Mouse (Mus musculus) gastrocnemius, adult 8-10 months (tissue): Measurements from ENCODE around the gene Abhd4. TPM values are rescaled to one million over a fixed set of nuclear protein-coding genes. Genes with fewer than 3 reads are reported as not detected.
"Not testable (repeated sequence)": the region's sequence is repeated elsewhere in the genome, so short reads cannot be mapped to it uniquely, and the experiment has no call there.

ENCODE experiments used
- DNase-seq, 2 experiments: peaks; one replicate each; pipeline ENCODE4 v3.0.0; 2022; ENCODE audit warnings: low spot score in 2 of 2
- total RNA-seq, 4 experiments: library from RNA; stranded (reverse); gene quantifications; 2 replicates each; pipeline ENCODE4 v1.2.4; 2022

Abhd4 gene
- total RNA-seq, 4 experiments from 2014 or later: 16.0 to 21.9 (median 19.6) TPM

DNA sequence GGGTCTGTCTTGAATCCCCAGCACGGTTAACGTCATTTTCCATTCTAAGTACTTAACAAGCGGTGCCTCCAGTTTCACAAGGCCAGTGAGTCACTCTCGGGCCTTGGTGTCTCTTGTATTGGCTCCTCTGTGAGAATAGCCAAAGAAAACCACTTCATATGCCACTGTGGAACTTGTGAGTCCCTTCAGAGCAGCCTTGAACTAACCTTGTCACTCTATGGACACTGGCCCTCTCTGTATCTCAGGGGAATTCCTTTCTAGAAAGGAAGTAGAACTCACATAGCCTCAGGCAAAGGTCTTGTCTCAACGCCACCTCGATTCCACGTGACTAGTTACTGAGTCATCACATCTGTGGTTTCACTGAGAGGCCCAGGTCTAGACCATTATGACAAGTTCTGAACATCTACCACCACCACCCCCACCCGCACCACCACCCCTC, 31.7 kb upstream of the Abhd4 start:
- no peak for DNase-seq

DNA sequence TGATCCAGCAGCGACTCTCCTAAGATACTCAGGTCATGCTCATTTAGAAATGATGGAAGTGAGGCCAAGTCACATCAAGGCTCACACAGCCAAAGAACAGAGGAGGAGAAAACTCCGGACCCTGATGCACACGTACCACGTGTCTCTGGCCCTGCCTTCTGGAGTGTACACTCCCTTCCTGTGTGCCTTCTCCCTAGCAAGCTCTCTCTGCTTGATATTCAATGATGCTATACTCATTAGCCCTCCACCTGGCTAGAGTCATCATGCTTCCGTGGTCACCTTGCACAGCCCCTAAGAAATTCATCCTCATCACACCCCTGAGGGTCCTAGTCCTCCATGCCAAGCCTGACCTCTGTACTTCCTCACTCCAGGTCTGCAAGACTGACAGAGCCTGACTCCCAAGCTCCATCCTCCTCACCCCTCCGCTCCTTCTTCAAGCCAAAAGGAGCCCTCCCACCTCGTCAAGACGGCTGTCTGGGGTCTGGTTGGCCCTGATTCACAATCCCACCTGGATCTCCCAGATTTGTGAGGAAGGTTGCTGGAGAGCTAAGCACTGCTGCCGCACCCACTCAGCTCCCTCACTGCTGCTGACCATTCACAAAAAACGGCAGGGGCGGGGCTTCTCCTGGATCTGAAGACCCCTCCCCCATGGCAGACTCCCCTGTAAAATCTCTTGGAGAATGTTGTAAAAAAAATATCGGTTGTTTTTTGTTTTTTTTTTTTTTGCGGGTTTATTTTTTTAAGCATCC, 30.5 kb upstream of the Abhd4 start:
- DNase-seq: no peak

DNA sequence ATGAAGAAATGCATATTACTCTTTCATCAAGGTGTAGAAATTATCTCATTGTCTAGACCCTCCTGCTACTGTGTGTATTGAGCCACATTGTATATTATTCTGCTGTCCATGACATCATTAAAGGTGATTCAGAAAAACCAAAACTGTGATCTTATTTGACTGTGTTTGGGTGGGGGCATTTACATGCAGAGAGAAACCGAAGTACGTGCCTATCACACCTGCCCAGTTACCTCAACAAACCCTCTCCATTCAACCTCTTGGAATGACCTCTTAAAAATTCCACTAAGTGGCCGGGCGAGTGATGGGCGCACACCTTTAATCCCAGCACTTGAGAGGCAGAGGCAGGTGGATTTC, 29.9 kb upstream of the Abhd4 start:
- no peak for DNase-seq

DNA sequence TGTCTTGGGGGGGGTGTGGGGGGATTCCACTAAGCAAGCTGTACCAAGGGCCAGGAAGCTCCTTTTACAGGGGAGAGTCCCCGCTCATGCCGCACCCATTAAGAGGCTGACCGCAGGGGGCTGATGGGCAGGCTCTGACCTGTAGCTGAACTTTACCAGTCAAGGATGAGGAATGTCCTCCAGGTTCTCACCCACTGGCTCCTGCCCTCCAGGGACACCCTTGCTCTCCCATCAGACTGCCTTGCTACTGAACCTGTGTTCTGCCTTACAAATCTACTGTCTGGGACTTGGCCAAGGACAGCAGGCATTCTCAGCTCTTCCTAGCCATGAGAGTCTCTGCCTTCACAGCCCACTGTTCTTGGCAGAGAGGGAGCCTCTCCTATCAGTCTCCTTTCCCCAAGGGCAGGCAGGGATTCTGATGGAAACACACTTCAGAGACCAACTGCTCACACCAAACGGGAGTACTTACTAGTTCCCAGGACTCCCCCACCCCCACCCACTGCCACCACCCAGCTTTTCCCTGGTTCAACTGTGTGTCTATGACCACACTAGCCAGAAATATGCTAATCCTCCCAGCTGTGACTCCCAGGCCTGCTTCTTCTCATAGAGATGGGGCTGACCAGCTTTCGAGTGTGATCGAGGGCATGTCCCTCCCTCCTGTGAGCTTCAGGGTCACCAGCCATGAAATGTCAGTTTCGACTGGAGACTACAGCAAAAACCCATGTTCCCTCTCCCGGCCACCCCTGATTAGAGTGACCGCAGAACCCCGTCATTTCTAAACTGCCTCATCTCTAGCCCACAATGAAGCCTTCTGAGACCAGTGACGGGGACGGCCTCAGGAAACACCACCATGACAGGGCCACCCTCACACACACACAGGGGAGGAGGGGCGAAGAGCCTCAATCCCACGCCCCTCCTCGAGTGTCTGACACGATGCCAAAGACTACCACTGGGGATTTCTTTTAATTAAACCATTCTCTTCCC, 29.2 kb upstream of the Abhd4 start:
- DNase-seq: no peak

DNA sequence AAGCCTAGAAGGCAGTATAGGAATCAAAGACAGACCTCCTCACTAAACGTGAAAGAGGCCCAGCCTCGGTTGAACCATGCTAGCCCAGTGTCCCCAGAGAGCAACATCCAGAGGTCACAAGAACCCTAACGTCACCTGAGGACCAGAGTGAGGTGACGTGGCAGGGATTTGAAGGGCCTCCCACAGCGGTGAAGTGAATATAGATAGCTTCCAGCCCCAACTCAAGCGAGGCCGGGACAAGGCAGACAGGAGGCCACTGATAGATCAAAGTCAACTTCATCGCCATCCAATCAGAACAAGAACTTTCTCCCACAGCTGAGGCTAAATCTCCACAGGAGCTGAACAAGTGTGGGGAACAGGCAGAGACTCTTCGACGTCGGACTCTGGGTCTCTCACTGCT, 28.3 kb upstream of the Abhd4 start:
- DNase-seq: no peak

DNA sequence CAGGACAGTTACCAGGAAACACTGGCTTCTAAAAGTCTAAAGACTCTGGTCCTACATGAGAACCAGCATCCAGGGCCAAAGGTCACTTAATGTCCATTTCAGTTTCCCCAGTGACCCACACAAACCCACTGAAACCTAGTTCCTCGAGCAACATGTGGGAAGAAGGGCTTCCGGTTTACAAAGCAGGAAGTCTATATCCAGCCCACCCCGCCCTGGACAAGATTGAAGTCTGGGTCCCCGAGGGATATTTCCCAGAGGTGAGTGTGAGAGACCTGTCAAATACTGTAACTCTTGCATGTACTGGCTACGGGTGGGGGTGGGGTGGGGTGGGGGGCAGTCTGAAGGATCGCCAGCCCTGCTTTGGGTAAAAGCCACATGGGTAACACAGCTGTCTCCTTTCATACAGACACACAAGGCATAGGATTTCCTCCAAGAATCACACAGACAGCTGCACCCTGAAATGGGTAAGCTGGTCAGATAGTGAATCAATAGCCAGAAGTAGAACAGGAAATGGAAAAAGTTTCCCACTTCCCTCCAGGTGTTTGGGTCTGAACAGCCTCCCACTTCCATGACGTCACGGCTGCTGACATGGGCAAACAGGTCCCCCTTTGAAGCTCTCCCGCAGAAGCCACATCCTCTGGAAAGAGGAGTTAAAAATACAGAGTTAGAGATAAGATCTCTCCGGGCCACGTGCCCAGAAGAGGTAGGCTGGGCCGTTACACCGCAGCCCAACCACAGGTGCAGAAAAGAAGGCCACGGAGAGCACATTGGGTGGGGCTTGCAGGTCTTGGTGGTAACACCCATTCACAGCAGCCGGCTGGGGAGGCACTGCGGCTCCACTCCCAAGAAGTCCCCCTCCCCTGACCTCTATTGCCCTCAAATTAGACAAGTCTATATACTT, 26.8 kb upstream of the Abhd4 start:
- DNase-seq: no peak

DNA sequence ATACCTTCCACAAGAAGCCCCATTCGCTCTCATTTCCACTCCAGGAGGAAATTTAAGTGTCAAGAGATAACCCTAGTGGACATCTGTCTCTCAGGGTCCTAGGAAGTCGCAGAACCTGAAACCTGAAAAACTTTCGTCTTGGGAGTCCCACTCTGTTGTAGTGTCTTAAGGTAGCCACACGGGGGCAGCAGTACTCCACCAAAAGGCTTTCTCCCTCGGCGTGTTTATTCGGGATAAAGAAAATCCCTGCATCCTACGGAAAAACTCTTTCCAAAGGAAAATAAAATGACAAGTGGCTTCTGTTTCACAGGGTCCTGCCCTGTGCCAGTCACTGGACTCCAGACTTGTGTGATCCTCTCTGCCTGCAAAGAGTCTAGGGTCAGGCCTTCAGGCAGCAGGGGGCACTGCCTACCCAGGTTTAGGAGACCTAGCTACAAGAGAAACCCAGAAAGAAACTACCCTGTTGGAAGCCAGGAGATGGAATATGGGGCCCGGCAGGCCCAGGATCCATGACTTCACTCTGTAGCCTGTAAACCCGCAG, 26.0 kb upstream of the Abhd4 start:
- peak in 1 of 2 experiments; percentile 27 for DNase-seq

DNA sequence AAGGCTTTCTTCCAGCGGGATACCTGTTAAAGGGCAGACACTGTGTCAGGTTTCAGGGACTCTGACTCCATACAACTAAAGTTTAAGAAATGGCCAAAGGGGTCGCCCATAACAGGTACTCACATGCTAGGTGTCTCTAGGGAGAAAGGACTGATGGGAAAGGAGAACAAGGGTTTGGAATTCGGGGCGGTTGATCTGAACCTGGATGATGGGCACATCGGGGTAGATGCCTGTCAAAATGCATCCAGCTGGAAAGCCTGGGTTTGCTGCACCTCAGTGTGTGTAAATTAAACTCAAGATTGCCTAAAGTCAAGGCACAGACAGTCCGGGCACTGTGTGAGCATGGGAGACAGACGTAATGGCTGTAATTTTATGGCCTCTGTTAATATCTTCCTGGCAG, 25.5 kb upstream of the Abhd4 start:
- no peak for DNase-seq

DNA sequence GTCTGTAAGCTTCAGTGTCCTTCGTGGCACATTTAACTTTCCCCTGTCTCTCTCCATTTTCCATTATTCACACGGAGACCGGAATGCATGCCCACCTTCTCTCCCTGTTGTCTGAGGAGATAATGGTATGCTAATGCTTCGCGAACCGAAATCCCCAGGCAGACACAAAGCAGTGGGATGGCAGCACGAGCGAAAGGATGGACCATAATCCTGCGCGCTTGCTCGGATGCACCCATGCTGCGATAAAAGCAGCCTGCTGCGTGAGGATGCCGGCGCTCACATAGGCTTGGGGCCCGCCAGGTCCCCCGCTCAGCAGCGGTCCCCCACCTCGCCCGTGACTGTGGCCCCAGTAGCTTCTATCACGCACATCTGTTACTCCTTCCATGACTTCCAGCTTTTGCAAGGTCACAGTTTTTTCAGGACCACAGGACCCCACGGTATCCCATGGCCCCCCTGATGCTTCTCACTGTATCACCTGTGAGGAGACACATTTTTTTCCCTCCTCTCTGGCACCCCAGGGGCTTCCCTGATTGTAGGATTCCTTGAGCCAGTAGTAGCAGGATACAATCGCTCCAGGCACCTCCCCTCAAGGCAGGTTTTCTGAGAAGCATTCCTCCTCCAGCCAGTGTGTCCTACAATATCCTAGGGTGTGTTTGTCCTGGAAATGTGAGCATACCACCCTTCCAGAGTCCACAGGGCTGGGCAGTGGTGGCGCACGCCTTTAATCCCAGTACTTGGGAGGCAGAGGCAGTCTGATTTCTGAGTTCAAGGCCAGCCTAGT, 24.9 kb upstream of the Abhd4 start:
- no peak for DNase-seq

DNA sequence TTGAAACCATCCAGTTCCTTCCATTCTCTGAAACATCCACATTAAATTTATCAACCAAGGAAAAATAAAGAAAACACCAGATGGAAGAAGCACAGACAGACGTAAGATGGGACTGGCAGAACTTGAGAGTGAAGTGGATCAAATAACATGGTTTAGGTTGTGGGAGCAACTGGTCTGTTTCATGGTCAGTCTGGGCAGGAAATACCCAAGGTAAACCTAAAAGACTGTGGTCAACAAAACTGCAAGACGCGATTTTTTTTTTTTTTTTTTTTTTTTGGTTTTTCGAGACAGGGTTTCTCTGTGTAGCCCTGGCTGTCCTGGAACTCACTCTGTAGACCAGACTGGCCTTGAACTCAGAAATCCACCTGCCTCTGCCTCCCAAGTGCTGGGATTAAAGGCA, 24.1 kb upstream of the Abhd4 start:
- not testable (repeated sequence) for DNase-seq

DNA sequence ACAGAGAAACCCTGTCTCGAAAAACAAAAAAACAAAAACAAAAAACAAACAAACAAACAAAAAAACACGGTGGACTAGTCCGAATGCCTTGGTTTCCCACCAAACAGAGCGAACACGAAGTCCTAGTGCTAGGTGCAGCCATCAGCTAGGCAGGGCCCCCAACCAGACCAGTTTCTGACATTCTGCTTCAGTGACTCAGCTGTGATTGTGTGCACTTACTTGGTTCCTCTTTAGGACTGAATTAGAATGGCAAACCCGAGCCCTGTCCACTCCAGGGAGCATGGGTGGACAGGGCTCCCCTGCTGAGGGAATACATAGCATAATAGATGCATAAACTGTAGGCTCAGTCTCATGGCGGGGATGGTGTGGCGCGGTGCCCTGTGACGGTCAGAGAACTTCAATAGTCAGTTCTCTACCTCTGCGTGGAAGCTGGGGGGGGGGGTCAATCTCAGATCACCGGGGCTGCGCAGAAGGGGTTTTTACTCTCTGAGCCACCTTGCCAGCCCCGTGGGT, 23.3 kb upstream of the Abhd4 start:
- no peak for DNase-seq

DNA sequence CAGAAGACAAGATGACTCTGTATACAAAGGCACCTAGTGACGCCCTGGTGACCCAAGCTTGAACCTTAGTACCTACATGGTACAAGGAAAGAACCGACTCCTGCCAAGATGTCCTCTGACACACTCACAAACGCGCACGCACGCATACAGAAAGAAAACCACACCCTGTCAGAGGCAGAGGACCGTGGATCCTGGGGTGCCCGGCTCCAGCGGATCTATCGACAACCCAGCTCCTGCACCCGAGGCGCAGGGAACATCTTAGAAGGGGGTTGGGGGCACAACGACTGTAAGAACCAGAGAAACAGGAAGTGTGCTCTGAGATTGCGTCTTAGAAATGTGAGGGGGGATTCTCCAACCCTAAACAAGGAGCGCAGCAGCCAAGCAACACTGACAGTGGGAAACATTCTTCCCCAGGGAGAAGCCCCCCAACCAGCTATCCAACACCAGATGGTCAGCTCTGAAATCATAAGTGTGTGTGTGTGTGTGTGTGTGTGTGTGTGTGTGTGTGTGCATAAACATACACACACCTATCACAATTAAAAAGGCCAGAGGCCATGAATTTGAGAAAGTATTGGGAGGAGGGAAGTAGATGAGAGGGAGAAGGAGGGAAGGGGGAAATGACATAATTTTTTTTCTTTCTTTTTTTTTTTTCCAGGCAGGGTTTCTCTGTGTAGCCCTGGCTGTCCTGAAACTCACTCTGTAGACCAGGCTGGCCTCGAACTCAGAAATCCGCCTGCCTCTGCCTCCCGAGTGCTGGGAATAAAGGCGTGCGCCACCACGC, 22.6 kb upstream of the Abhd4 start:
- no peak for DNase-seq

DNA sequence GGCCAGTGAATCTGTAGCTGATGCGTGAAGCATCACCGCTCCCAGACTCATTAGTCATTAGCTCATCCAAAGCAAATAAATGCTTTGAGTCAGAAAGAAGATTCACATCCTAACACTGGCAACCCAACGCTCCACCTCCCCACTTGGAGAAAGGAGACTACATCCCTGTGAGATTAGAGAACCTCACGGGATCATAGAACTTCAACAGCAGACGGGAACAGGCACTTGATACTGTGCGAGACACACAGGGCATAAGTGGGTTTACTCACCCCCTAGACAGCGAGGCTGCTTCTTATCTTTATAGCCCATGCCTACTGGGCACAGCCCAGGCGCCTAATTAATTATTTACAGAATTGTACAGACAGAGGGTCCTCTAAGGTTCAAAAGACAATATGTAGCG, 21.8 kb upstream of the Abhd4 start:
- no peak for DNase-seq

DNA sequence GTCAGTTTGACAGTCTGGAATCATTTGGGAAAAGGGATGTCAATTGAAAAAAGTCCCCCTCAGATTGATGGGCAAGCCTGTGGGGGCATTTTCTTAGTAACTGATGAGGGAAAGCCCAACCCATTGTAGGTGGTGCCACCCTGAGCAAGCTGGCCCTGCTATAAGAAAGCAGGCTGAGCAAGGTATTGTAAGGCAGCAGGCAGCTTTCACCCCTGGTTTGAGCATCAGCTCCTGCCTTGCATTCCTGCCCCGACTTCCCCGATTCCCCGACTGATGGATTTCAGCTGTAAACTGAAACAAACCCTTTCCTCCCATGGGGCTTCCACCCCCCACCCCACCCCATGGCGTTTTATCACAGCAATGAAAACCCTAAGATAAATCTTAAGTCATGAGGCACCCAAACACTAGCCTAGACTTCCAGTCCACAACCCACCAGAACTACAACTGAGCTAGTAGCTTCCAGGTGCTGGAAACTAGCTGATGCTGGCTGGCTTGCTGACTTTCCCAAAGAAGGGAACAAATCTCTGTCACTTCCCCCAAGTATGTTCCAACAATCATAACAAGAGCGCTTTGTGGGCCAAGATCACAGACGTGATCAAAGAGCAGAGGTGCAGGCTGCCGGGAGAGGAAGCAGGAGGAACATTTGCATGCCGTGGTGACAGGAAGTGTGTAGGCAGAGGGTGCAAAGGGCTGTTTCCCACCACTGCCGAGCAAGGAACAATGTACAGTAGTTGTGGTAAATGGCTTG, 21.0 kb upstream of the Abhd4 start:
- DNase-seq: no peak

DNA sequence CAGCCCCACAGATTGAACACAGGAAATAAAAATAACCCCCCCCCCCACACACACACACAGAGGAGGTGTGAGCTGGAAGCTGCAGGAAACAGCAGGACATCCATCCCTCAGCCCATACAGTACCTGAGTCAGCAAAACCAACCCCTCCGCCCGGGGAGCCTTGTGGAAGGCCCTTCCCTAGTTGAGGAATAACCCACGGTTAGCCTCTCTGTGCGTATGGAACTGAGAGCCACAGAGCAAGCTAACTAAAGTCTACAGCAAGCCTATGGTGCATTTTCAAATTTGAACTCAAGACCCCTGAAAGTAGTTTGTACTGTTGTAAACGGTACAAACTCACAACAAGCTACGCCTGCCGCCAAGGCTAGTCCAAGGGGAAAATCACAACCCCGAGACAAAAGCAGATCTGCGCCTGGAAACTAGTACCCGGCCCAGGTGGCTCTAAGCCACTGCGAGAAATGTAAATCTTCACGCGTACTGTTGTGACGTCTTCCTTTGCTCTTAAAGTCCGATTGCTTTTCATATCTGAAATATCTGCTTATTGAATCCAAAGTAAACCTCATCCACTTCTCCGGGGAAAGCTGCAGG, 20.3 kb upstream of the Abhd4 start:
- no peak for DNase-seq

DNA sequence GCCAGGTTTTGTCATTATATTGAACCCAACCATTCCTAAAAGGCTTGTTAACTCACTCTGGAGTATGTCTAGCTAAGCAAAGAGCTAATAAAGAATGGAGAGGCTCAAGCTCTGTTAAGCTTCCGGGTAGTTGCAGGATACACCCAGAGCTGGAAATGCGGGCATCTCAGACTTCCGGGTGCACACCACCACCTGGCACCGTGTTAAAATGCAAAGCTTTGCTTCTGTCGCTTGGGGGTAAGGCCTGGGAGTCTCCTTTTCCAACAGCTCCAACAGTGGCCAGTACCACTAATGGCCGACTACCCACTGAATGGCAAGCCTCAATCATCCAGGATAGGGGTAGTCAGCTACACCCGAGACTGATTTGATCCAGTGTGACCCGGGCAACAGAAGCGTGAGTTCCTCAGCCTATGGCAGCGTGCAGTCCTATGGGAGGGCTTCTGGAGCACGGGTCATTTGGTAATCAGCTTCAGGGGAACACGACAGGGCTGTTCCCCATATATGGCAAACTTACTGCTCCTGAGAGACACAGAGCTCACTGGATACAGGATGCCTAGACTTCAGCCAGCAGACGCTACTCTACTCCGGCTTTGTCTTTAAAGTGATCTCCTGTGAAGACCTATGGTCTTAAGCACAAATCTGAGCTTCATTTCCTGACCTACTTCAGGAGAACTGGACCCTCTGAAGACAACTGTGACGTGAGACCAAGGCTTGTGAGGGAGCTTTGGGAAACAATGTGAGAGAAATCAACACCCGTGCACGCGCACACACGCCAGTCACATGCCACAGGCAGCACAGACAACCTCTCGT, 19.6 kb upstream of the Abhd4 start:
- DNase-seq: no peak

DNA sequence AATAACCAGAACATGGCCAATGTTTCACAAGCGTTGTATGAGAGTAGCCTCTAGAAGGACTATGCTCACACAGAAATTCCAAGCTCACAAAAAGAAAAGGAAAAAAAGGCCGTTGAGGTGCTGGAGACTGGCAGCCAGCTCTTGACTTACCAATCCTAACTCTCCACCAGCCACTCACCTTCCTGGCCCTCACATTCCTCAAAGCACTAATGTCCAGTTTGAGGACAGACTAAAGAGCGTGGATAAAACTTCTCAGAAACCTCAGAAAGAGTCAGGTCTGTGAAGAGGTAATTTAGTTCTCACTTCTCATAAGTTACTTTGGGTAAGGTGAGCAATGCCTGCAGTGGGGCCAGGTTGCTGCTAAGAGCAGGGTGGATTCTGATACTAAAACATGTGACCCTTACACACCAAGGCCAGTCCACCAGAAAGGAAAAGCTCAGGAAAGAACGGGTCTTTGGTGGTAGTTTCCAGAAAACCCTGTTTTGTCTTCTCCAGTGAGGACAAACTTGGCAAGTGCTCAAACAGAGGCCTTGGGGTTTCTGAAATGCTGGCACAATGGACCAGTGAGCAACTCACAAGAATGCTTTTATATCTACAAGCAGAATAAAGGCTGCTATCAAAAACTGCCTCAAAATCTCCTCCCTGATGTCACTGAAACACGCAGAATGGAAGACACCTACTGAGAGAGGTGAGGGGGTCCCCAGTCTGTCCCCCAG, 18.0 kb upstream of the Abhd4 start:
- DNase-seq: no peak
